Mouse (Mus musculus): ENCODE measurements around the gene Gm973. TPM values are rescaled to one million over a fixed set of nuclear protein-coding genes. Genes with fewer than 3 reads are reported as not detected.

Gene Gm973
- polyA plus RNA-seq, 1 experiment from 2014 or later: not detected

DNA sequence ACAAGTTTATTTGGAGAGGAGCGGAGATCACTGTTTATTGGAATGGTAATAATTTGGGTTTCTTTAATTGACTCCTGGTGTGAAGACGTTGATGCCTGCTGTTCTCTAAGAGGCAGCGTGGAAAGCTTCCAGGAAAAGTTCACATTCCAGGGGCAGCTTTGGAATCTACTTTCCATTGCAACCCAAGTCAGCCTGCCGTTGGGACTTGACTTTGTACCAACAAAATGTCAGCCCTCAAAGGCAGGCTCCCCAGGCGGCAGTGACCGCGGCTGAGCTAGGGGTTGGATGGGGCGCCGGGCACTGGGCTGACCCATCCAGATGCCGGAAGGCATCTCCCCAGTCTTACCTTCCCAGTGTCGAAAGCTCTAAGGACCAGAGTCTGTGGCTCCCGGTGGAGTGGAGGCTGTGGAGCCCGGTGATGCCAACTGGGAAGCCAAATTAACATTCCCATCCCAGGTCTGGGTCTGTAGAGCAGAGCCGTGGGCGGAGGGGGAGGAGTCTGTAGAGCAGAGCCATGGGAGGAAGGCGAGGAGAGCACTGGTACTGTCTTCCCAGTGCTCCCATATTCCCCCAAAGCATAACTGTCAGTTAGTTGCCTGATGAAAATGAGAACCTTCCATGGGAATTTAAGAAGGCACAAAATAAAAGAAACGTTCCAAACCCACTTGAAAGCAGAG lies 7.5 kb upstream of the Gm973 start:
- no peaks in the 10 kb centered on the region for H3K27me3 ChIP-seq (ENCODE audit: insufficient read depth, low read length)
- H3K4me1 ChIP-seq (ENCODE audit: insufficient read depth): peaks cover 10% of the 10 kb centered on the region
- no peaks in the 10 kb centered on the region for H3K9me3 ChIP-seq (ENCODE audit: low read depth, low read length)
- H3K4me3 ChIP-seq (ENCODE audit: low read depth, low read length): no peak overlapping the region
- WGBS: 27% methylated on average over 17 of the region's 17 CpGs
- H3K27ac ChIP-seq (ENCODE audit: low read depth): peak overlapping the region; percentile 67; the same call in 1 of the 2 replicates
- H3K9ac ChIP-seq: no peak overlapping the region; the same call in 1 of the 2 replicates
- peak overlapping the region; percentile 35; the same call in 1 of the 2 replicates for H3K4me2 ChIP-seq
- ATAC-seq (ENCODE audit: insufficient read depth): peak; percentile 86
- peak; percentile 93 for DNase-seq
- no peaks in the 10 kb centered on the region for H3K36me3 ChIP-seq (ENCODE audit: insufficient read depth)
- no peak for TF ChIP-seq CTCF (IDR thresholded peaks at IDR 0.05; ENCODE audit: low read depth)

DNA sequence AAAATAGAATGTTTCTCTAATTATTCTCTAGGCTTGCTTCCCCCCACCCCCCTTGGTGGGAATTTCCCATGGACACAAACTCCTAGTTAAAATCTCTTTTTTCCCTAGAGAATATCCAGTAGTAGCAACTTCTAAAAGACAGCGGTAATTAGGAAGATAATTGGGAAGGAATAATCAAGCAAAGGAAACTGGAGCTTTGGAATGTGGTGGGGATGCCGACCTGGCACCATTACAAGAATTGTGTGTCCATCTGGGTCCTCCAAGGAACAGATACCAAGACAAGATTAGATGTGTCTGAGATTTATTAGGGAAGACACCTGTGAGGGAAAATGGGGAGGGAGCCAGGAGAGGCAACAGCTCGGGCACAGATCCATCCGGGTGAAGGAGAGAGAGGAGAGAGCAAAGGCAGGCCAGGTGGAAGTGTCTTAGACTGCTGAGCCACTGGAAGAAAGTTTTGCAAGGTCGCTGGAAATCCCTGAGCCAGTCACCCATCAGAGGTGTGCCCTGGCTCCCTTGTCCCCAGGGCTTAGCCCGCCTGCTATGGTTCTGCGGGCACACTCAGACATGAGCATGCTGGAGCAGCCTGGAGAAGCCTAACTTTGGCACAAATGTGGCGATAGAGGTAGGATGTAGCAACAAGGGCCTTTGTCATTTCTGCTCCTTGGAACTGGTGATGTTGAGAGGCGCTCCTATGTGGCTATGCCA lies 4.3 kb upstream of the Gm973 start:
- DNase-seq: no peak
- H3K27me3 ChIP-seq (ENCODE audit: insufficient read depth, low read length): no peaks in the 10 kb centered on the region
- H3K4me3 ChIP-seq (ENCODE audit: low read depth, low read length): no peak overlapping the region
- H3K4me2 ChIP-seq: no peak overlapping the region
- no peak for ATAC-seq (ENCODE audit: insufficient read depth)
- 67% methylated on average over 9 of the region's 9 CpGs for WGBS
- no peaks in the 10 kb centered on the region for H3K9me3 ChIP-seq (ENCODE audit: low read depth, low read length)
- H3K27ac ChIP-seq (ENCODE audit: low read depth): no peak overlapping the region
- H3K9ac ChIP-seq: no peak overlapping the region
- no peak for TF ChIP-seq CTCF (IDR thresholded peaks at IDR 0.05; ENCODE audit: low read depth)
- H3K4me1 ChIP-seq (ENCODE audit: insufficient read depth): peaks cover 18% of the 10 kb centered on the region
- H3K36me3 ChIP-seq (ENCODE audit: insufficient read depth): no peaks in the 10 kb centered on the region

DNA sequence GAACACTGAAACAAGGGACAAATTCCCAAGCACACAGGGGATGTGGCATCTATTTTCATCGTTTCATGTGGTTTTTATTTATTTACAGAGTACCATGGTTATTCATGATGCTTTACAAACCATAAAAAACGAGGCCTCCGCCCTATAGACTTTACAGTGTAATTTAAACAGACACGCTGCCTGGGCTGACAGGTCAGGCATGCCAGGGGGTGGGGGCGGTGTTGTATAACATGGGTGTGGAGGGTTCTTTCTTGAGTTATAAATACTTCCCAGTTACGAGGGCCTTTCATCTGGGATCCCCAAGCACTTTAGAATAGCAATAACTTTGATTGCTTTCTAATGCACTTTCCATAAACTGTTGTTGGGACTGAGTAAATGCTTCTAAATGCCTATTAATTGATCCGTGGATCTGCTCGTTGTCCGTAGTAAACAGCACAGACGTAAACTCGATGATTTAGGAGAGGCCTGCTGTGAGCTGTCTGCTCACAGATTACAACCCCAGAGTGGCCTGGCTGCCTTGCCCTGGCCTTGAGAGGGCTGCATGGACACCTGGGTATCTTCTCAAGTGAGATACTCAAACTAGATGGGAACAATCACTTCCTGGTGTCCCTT lies 4.3 kb downstream of the Gm973 start:
- H3K9me3 ChIP-seq (ENCODE audit: low read depth, low read length): no peaks in the 10 kb centered on the region
- no peak overlapping the region for H3K4me2 ChIP-seq
- no peak overlapping the region for H3K4me3 ChIP-seq (ENCODE audit: low read depth, low read length)
- H3K36me3 ChIP-seq (ENCODE audit: insufficient read depth): no peaks in the 10 kb centered on the region
- H3K4me1 ChIP-seq (ENCODE audit: insufficient read depth): peaks cover 14% of the 10 kb centered on the region
- no peak overlapping the region for H3K9ac ChIP-seq
- H3K27me3 ChIP-seq (ENCODE audit: insufficient read depth, low read length): no peaks in the 10 kb centered on the region
- 25% methylated on average over 11 of the region's 11 CpGs for WGBS
- ATAC-seq (ENCODE audit: insufficient read depth) (no peak), DNase-seq (no peak)
- TF ChIP-seq CTCF (IDR thresholded peaks at IDR 0.05; ENCODE audit: low read depth): no peak
- no peak overlapping the region for H3K27ac ChIP-seq (ENCODE audit: low read depth)

DNA sequence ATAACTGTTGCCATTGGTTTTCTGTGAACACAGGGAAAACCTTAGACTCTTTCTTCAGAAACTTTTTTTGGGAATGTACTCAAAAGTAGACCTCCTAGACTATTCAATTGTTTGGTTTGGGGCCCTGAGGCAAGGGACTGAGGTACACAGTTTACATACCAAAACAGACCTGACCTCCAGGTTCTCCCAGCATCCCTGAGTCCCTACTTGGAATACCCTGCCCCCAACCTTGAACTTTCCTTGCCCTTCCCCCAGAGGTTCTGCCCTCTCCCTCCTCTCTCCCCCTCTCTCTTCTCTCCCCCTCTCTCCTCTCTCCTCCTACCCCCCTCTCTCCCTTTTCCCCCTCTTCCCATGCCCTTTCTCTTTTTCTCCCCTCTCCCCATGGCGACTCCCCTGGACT lies 6.4 kb downstream of the Gm973 start:
- DNase-seq: no peak
- WGBS: 40% methylated on average over 1 of the region's 1 CpGs
- Histone ChIP-seq H3K9me3 (ENCODE audit: low read depth, low read length) (no peaks in the 10 kb centered on the region), H3K4me1 (ENCODE audit: insufficient read depth) (0 out of 2 replicates have a peak, but pooled peaks cover 6% of the 10 kb centered on the region), H3K4me2 (no peak overlapping the region), H3K9ac (no peak overlapping the region), H3K4me3 (ENCODE audit: low read depth, low read length) (no peak overlapping the region), H3K36me3 (ENCODE audit: insufficient read depth) (no peaks in the 10 kb centered on the region), H3K27me3 (ENCODE audit: insufficient read depth, low read length) (no peaks in the 10 kb centered on the region), H3K27ac (ENCODE audit: low read depth) (no peak overlapping the region)
- no peak for ATAC-seq (ENCODE audit: insufficient read depth)
- TF ChIP-seq CTCF (IDR thresholded peaks at IDR 0.05; ENCODE audit: low read depth): no peak

DNA sequence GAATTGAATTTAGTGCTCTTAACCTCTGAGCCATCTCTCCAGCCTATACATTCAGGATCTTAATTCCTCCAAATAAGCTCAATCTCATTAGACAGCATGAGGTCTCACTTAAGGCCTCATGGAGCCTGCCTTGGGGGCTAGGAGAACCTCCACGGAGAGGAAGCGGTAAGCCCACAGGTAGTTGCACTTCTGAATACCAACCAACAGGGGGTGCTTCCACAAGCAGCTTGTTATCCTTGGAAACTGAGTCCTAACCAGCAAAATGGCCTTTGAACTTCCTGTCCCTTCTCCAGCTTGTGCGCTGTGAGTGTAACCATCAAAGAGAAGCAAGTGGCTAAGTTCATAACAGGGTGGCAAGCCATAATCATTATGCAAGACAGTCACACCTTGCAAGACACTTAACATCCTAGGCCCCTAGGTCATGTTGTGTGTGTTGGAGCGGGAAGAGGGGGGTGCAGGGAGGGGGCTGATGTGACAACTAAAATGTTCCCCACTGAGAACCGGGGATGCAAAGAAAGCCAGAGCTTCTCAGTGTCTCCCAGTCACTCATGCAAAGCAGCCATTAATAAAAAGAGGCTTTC lies 7.4 kb downstream of the Gm973 start:
- Histone ChIP-seq H3K27me3 (ENCODE audit: insufficient read depth, low read length) (no peaks in the 10 kb centered on the region), H3K4me1 (ENCODE audit: insufficient read depth) (0 out of 2 replicates have a peak, but pooled peaks cover 4% of the 10 kb centered on the region), H3K27ac (ENCODE audit: low read depth) (no peak overlapping the region), H3K4me2 (no peak overlapping the region), H3K9me3 (ENCODE audit: low read depth, low read length) (no peaks in the 10 kb centered on the region), H3K9ac (no peak overlapping the region), H3K36me3 (ENCODE audit: insufficient read depth) (no peaks in the 10 kb centered on the region), H3K4me3 (ENCODE audit: low read depth, low read length) (no peak overlapping the region)
- WGBS: 74% methylated on average over 5 of the region's 5 CpGs
- ATAC-seq (ENCODE audit: insufficient read depth) (no peak), DNase-seq (no peak)
- TF ChIP-seq CTCF (IDR thresholded peaks at IDR 0.05; ENCODE audit: low read depth): peak; percentile 41

DNA sequence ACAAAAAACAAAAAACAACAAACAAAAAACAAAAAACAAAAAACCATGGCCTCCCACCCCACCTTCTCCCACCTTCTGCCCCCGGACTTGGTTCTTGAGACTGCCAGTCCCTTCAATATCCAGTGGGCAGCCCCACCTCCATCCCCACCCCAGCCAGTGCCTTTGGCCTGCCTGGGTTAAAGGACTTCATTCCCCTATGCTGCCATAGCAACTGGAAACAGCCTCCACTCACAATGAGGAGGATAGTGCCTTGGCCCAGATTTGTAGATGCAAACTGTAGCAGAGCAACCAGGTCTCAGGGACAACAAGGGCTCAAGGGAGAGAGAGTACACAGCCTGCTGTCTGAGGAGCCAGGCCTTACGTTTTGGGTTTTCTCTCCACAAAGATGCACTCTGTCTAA lies 8.0 kb downstream of the Gm973 start:
- ATAC-seq (ENCODE audit: insufficient read depth): no peak
- DNase-seq: no peak
- Histone ChIP-seq H3K9ac (no peak overlapping the region), H3K9me3 (ENCODE audit: low read depth, low read length) (no peaks in the 10 kb centered on the region), H3K36me3 (ENCODE audit: insufficient read depth) (no peaks in the 10 kb centered on the region), H3K4me3 (ENCODE audit: low read depth, low read length) (no peak overlapping the region), H3K27ac (ENCODE audit: low read depth) (no peak overlapping the region; the same call in 1 of the 2 replicates), H3K4me2 (no peak overlapping the region), H3K27me3 (ENCODE audit: insufficient read depth, low read length) (no peaks in the 10 kb centered on the region), H3K4me1 (ENCODE audit: insufficient read depth) (0 out of 2 replicates have a peak, but pooled peaks cover 4% of the 10 kb centered on the region)
- 66% methylated on average over 2 of the region's 2 CpGs for WGBS
- TF ChIP-seq CTCF (IDR thresholded peaks at IDR 0.05; ENCODE audit: low read depth): no peak

DNA sequence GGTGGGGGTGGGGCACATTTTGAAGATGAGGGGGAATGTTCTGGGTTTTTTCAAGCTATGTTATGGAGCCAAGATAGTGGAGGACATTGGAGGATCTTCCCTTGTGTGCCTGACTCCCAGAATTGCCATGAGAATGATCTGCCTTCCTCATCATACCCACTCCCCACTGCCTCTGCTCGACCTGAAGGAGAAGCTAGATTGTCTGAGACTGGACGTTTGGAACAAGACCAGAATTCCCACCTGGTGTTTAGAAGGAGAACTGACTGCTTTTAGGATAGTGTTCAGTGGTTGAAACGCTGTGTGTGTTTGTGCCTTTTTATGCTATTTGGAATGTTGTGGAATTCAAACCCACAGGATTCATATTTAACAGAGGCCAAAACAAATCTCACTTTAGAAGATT lies 8.7 kb downstream of the Gm973 start:
- no peak overlapping the region for H3K9ac ChIP-seq
- H3K9me3 ChIP-seq (ENCODE audit: low read depth, low read length): no peaks in the 10 kb centered on the region
- TF ChIP-seq CTCF (IDR thresholded peaks at IDR 0.05; ENCODE audit: low read depth): no peak
- DNase-seq: no peak
- H3K4me3 ChIP-seq (ENCODE audit: low read depth, low read length): no peak overlapping the region
- H3K27ac ChIP-seq (ENCODE audit: low read depth): no peak overlapping the region
- no peak for ATAC-seq (ENCODE audit: insufficient read depth)
- H3K4me2 ChIP-seq: no peak overlapping the region
- 44% methylated on average over 3 of the region's 3 CpGs for WGBS
- no peaks in the 10 kb centered on the region for H3K36me3 ChIP-seq (ENCODE audit: insufficient read depth)
- H3K27me3 ChIP-seq (ENCODE audit: insufficient read depth, low read length): no peaks in the 10 kb centered on the region
- H3K4me1 ChIP-seq (ENCODE audit: insufficient read depth): 0 out of 2 replicates have a peak, but pooled peaks cover 4% of the 10 kb centered on the region
